Mouse (Mus musculus) thymus, adult 2 months (tissue): ENCODE results near the gene Slc24a4. TPM values are rescaled to one million over a fixed set of nuclear protein-coding genes. Genes with fewer than 3 reads are reported as not detected.

Experiments used
- DNase-seq: peaks from one replicate; pipeline ENCODE4 v3.0.0; 2021
- H3K27ac ChIP-seq: fragments of 200-500 bp; 2 replicates; pipeline ENCODE4 v1.5.1; 2012; ENCODE audit warnings: low read length, control low read depth; ENCODE audit not compliant: control insufficient read depth, insufficient read depth
- H3K27me3 ChIP-seq: fragments of 200-500 bp; 2 replicates; pipeline ENCODE4 v1.6.1; 2012; ENCODE audit warnings: mild to moderate bottlenecking, low read length, moderate library complexity, mixed read lengths; ENCODE audit not compliant: control insufficient read depth, insufficient read depth
- H3K36me3 ChIP-seq: fragments of 200-500 bp; 2 replicates; pipeline ENCODE4 v1.6.1; 2012; ENCODE audit warnings: mild to moderate bottlenecking, low read length, moderate library complexity; ENCODE audit not compliant: control insufficient read depth, insufficient read depth
- H3K4me1 ChIP-seq: fragments of 200-500 bp; replicated peaks from 2 replicates; pipeline ENCODE4 v1.6.1; 2012; ENCODE audit warnings: low read length; ENCODE audit not compliant: control insufficient read depth, insufficient read depth
- H3K4me3 ChIP-seq: fragments of 200-500 bp; 2 replicates; pipeline ENCODE4 v1.5.1; 2012; ENCODE audit warnings: mild to moderate bottlenecking, low read length, control low read depth, moderate library complexity; ENCODE audit not compliant: control insufficient read depth, insufficient read depth
- CTCF ChIP-seq: fragments of 200-500 bp; IDR thresholded peaks from 2 replicates; pipeline ENCODE4 v1.5.1; 2012; ENCODE audit warnings: mild to moderate bottlenecking, control low read depth, low read length, moderate library complexity, borderline replicate concordance; ENCODE audit not compliant: control insufficient read depth, poor library complexity, insufficient read depth; ENCODE audit errors: extremely low read depth
- POLR2A ChIP-seq: fragments of 200-500 bp; IDR thresholded peaks from 2 replicates; pipeline ENCODE4 v1.6.1; 2012; ENCODE audit warnings: mild to moderate bottlenecking, low read length, control low read depth, moderate library complexity; ENCODE audit not compliant: control insufficient read depth, poor library complexity, insufficient read depth; ENCODE audit errors: extremely low read depth
- WGBS: fragments of 180-500 bp; shearing (Covaris S2); methylation state at CpG from one replicate; pipeline ENCODE4 v1.1.7; 2018; 5-methylcytosine and 5-hydroxymethylcytosine counted together
- polyA plus RNA-seq: library from polyadenylated mRNA; depleted of rRNA; stranded (reverse); fragments of >200 nt; gene quantifications from 2 replicates; pipeline ENCODE4 v1.2.3, GENCODE M21; 2012

Slc24a4 gene
- polyA plus RNA-seq, 1 experiment: 4.7 TPM

DNA sequence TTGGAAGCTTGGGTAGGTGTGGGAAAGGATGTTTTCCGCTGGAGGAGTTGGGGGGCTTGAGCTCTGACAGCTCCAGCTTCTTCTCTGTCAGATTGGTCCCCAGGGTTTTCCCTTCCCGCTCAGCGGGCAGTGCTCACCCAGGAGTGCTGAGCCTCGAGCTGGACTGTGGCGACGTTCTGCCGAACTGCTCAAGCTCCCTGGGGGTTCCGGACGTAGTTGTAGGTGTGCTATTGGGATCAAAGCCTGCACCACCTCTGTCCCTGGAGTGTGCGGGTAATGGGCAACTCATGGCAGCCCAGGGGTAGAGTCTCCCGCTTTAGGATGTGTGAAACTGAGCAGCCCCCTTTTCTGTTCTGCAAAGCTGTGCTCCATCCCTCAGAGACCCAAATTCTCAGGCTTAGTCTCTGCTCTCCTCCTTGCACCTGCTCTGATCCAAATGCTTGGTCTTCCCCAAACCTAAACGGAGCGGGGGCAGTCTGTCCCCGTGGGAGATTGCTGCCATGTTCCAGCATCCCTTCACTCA lies 1.0 kb downstream of the Slc24a4 start:
- H3K4me1 ChIP-seq: 0 out of 2 replicates have a peak, but pooled peaks cover 5% of the 10 kb centered on the region
- no peaks in the 10 kb centered on the region for H3K36me3 ChIP-seq
- H3K4me3 ChIP-seq: peak overlapping the region; percentile 13; the same call in 1 of the 2 replicates
- H3K27ac ChIP-seq: no peak overlapping the region
- H3K27me3 ChIP-seq: peaks cover 15% of the 10 kb centered on the region
- TF ChIP-seq POLR2A (no peak), CTCF (no peak)
- DNase-seq: no peak
- 17% methylated on average over 14 of the region's 14 CpGs for WGBS

DNA sequence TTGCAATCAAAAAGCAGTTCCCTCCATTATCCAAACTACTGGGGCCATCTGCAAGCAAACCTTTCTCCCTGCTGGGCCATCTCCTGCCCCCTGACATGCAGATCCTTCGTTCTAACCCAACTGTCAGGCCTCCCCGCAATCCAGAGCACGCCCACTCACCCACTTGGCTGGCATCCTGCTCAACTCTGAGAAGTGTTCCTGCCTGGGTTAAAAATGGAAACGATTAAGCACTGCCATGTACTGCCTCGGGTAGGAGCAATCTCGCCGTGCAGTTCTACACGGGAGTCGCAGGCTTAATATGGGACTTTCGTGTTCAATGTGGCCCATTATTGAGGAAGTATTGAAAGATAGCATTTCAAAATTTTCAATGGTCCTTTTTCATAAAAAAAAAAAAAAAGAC lies 11.2 kb downstream of the Slc24a4 start:
- Histone ChIP-seq H3K4me3 (no peak overlapping the region), H3K4me1 (no peaks in the 10 kb centered on the region), H3K27me3 (no peaks in the 10 kb centered on the region), H3K36me3 (no peaks in the 10 kb centered on the region), H3K27ac (no peak overlapping the region)
- no peak for DNase-seq
- TF ChIP-seq POLR2A (no peak), CTCF (no peak)
- 70% methylated on average over 10 of the region's 10 CpGs for WGBS

DNA sequence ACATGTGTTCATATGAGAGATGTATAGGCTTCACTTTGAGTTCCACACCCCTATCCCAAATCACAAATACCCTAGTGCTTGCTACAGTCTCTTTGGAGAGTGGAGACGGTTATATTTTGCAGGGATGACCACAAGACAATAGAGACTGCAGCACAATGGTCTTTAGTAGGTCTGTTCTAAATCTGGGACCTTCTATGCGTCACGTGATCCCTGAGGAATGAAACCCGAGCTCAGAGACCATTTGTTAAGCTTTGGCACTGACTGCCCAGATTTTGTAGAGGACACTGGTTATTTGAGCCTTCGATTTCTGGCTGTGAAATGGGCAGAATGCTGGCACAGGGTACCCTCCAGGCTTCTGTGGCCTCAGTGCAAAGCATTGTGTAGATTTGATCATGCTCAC lies 12.8 kb downstream of the Slc24a4 start:
- no peaks in the 10 kb centered on the region for H3K27me3 ChIP-seq
- no peaks in the 10 kb centered on the region for H3K4me1 ChIP-seq
- no peak for DNase-seq
- no peak overlapping the region for H3K4me3 ChIP-seq
- WGBS: 89% methylated on average over 5 of the region's 5 CpGs
- no peak for TF ChIP-seq CTCF
- no peak for TF ChIP-seq POLR2A
- no peaks in the 10 kb centered on the region for H3K36me3 ChIP-seq
- H3K27ac ChIP-seq: no peak overlapping the region

DNA sequence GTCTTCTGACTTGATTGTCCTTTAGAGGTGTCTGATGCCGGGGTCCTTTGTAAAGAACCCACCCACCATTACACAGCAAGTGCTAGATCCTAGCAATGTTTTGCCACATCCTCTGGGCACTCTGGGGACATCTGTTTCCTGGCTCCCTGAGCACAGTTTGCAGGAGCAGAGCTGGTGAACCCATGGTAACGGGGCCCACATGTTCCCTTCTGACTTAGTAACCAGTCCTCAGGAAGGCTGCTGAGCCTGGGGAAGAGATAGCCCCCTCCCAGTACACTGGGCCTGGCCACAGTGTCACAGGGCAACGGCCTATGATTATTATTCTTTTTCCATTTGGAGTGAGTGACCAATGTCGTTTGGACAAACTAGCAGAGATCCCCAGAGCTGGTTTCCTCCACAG lies 19.1 kb downstream of the Slc24a4 start:
- DNase-seq: no peak
- WGBS: 19% methylated on average over 4 of the region's 4 CpGs
- Histone ChIP-seq H3K4me3 (no peak overlapping the region), H3K27ac (no peak overlapping the region), H3K27me3 (no peaks in the 10 kb centered on the region), H3K4me1 (no peaks in the 10 kb centered on the region), H3K36me3 (no peaks in the 10 kb centered on the region)
- TF ChIP-seq POLR2A: no peak
- TF ChIP-seq CTCF: no peak

DNA sequence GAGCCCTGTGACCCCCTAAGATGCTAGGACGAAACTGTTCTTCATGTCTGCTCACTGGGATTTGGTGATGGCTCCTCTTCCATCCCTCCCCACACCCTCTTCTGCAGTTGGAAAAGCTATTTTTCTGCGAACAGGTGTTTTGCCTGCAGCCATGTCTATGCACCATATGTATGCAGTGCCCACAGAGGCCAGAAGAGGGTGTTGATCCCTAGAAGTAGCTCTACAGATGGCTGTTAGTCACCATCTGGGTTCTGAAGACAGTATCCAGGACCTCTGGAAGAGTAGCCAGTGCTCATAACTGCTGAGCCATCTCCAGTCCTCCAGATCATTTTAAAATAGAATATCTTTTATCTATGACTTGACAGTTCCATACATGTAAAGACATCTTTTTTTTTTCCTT lies 20.2 kb downstream of the Slc24a4 start:
- no peak overlapping the region for H3K4me3 ChIP-seq
- peak; percentile 35 for DNase-seq
- H3K36me3 ChIP-seq: no peaks in the 10 kb centered on the region
- no peaks in the 10 kb centered on the region for H3K4me1 ChIP-seq
- 97% methylated on average over 2 of the region's 2 CpGs for WGBS
- no peak for TF ChIP-seq CTCF
- TF ChIP-seq POLR2A: no peak
- H3K27me3 ChIP-seq: no peaks in the 10 kb centered on the region
- no peak overlapping the region for H3K27ac ChIP-seq

DNA sequence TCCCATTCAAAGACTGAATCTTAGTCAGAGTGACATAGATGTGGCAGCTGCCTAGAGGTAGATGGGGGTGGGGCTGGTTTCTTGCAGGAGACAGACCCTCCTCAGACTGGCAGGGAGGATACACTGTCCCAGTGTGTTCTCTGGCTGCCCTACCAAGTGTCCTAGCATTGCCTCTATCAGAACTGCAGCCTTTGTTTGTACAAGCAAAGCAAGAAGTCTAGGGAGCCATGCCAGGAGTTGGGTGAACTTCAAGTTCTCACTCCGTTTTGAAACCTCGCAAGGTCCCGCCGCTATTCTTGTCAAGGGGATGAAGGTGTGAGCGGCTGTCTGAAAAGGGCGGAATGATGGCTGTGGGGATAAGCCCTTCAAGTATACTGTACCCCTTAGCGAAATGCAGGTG lies 22.7 kb downstream of the Slc24a4 start:
- Histone ChIP-seq H3K27ac (no peak overlapping the region), H3K27me3 (no peaks in the 10 kb centered on the region), H3K36me3 (no peaks in the 10 kb centered on the region), H3K4me3 (no peak overlapping the region), H3K4me1 (no peaks in the 10 kb centered on the region)
- no peak for DNase-seq
- 97% methylated on average over 7 of the region's 7 CpGs for WGBS
- TF ChIP-seq CTCF (no peak), POLR2A (no peak)

DNA sequence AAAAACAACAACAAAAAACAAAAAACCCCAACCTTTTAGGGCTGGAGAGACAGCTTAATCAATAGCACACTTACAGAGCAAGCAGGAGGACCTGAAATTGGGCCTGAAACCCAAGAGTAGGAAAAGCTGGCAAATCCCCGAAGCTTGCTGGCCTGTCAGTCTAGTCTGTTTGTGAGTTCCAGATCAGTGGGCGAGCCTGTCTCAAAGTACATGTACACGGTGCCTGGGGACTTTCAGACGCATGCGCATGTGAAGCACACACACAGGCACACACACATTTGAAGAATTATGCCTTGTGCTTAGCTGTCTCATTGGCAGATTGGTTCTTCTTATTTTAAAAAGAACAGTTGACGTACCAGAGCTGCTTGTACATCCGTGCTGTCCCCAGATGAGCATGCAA lies 25.3 kb downstream of the Slc24a4 start:
- Histone ChIP-seq H3K4me3 (no peak overlapping the region), H3K4me1 (no peaks in the 10 kb centered on the region), H3K27me3 (no peaks in the 10 kb centered on the region), H3K36me3 (no peaks in the 10 kb centered on the region), H3K27ac (no peak overlapping the region)
- TF ChIP-seq POLR2A: no peak
- TF ChIP-seq CTCF: no peak
- DNase-seq: no peak
- 97% methylated on average over 7 of the region's 7 CpGs for WGBS
